Mouse (Mus musculus) kidney, embryonic 15.5 days (tissue): Measurements from ENCODE around the gene Faf1. TPM values are rescaled to one million over a fixed set of nuclear protein-coding genes. Genes with fewer than 3 reads are reported as not detected.

Source experiments
- ATAC-seq: fragments of 200-750 bp; cut with Nextera tagmentation; replicated peaks from 2 replicates; pipeline ENCODE4 v1.8.0; 2017; ENCODE audit warnings: moderate TSS enrichment; ENCODE audit not compliant: low FRiP score
- H3K27ac ChIP-seq: fragments of 300-500 bp; sonication (generic); 2 replicates; pipeline ENCODE4 v1.5.1; 2015; ENCODE audit warnings: mild to moderate bottlenecking, inconsistent platforms
- H3K27me3 ChIP-seq: fragments of 300-500 bp; sonication (generic); 2 replicates; pipeline ENCODE4 v1.6.1; 2015; ENCODE audit warnings: inconsistent platforms
- H3K36me3 ChIP-seq: fragments of 300-500 bp; sonication (generic); 2 replicates; pipeline ENCODE4 v1.6.1; 2015; ENCODE audit warnings: inconsistent platforms
- H3K4me1 ChIP-seq: fragments of 300-500 bp; sonication (generic); 2 replicates; pipeline ENCODE4 v1.6.1; 2015; ENCODE audit warnings: inconsistent platforms
- H3K4me2 ChIP-seq: fragments of 300-500 bp; sonication (generic); 2 replicates; pipeline ENCODE4 v1.6.1; 2015; ENCODE audit warnings: moderate library complexity, mild to moderate bottlenecking, inconsistent platforms
- H3K4me3 ChIP-seq: fragments of 300-500 bp; sonication (generic); replicated peaks from 2 replicates; pipeline ENCODE4 v1.5.1; 2015; ENCODE audit warnings: mild to moderate bottlenecking, inconsistent platforms
- H3K9ac ChIP-seq: fragments of 300-500 bp; sonication (generic); 2 replicates; pipeline ENCODE4 v1.6.1; 2015; ENCODE audit warnings: mild to moderate bottlenecking, inconsistent platforms
- H3K9me3 ChIP-seq: fragments of 300-500 bp; sonication (generic); replicated peaks from 2 replicates; pipeline ENCODE4 v1.6.1; 2016; ENCODE audit warnings: inconsistent platforms
- WGBS: fragments of 180-500 bp; shearing (Covaris S2); methylation state at CpG from one replicate; pipeline ENCODE4 v1.1.7; 2015; ENCODE audit warnings: mixed read lengths; 5-methylcytosine and 5-hydroxymethylcytosine counted together
- polyA plus RNA-seq: library from polyadenylated mRNA; unstranded; fragments of >200 nt; fragmentation: Nextera tagmentation; extraction: Ambion mirVana; gene quantifications from 2 replicates; pipeline ENCODE4 v1.2.1, GENCODE M21; 2015

Faf1 gene
- polyA plus RNA-seq, 1 experiment from 2014 or later, result 22.7 TPM

GRCm38 (mm10) chr4:109656301-109656700 lies 20.1 kb upstream of the Faf1 start:
- peaks cover 79% of the 10 kb centered on the region for H3K27me3 ChIP-seq
- no peak overlapping the region for H3K4me3 ChIP-seq
- no peak overlapping the region for H3K27ac ChIP-seq
- no peak for ATAC-seq
- WGBS, result 7% methylated on average over 4 of the region's 4 CpGs
- no peaks in the 10 kb centered on the region for H3K9me3 ChIP-seq
- H3K36me3 ChIP-seq, result no peaks in the 10 kb centered on the region
- H3K9ac ChIP-seq, result no peak overlapping the region
- no peak overlapping the region for H3K4me2 ChIP-seq
- peaks cover 14% of the 10 kb centered on the region for H3K4me1 ChIP-seq

GRCm38 (mm10) chr4:109657021-109657850 lies 19.2 kb upstream of the Faf1 start:
- Histone ChIP-seq H3K27ac (no peak overlapping the region), H3K9me3 (no peaks in the 10 kb centered on the region), H3K36me3 (no peaks in the 10 kb centered on the region), H3K9ac (no peak overlapping the region), H3K4me3 (peak overlapping the region; percentile 38), H3K4me1 (peaks cover 14% of the 10 kb centered on the region), H3K27me3 (peaks cover 80% of the 10 kb centered on the region), H3K4me2 (peak overlapping the region; percentile 61)
- ATAC-seq, result peak; percentile 88
- WGBS, result under 1% methylated on average over 52 of the region's 53 CpGs

GRCm38 (mm10) chr4:109657851-109658500 lies 18.4 kb upstream of the Faf1 start:
- peaks cover 83% of the 10 kb centered on the region for H3K27me3 ChIP-seq
- WGBS, result 3% methylated on average over 20 of the region's 20 CpGs
- no peak overlapping the region for H3K9ac ChIP-seq
- peak overlapping the region; percentile 61 for H3K4me2 ChIP-seq
- H3K4me3 ChIP-seq, result peak overlapping the region; percentile 38
- H3K36me3 ChIP-seq, result no peaks in the 10 kb centered on the region
- no peak overlapping the region for H3K27ac ChIP-seq
- peaks cover 14% of the 10 kb centered on the region for H3K4me1 ChIP-seq
- 0 out of 2 replicates have a peak, but pooled peaks have one; percentile 22 for ATAC-seq
- H3K9me3 ChIP-seq, result no peaks in the 10 kb centered on the region

GRCm38 (mm10) chr4:109658826-109659225 lies 17.6 kb upstream of the Faf1 start:
- peaks cover 81% of the 10 kb centered on the region for H3K27me3 ChIP-seq
- H3K9me3 ChIP-seq, result no peaks in the 10 kb centered on the region
- no peak overlapping the region for H3K4me3 ChIP-seq
- H3K4me1 ChIP-seq, result peaks cover 14% of the 10 kb centered on the region
- H3K36me3 ChIP-seq, result no peaks in the 10 kb centered on the region
- ATAC-seq, result no peak
- H3K27ac ChIP-seq, result no peak overlapping the region
- no peak overlapping the region for H3K4me2 ChIP-seq
- 3% methylated on average over 8 of the region's 8 CpGs for WGBS
- no peak overlapping the region for H3K9ac ChIP-seq

GRCm38 (mm10) chr4:109659571-109659970 lies 16.8 kb upstream of the Faf1 start:
- Histone ChIP-seq H3K9me3 (no peaks in the 10 kb centered on the region), H3K4me1 (peaks cover 14% of the 10 kb centered on the region), H3K27ac (no peak overlapping the region), H3K27me3 (peaks cover 83% of the 10 kb centered on the region), H3K36me3 (no peaks in the 10 kb centered on the region), H3K4me2 (no peak overlapping the region), H3K4me3 (no peak overlapping the region), H3K9ac (no peak overlapping the region)
- no peak for ATAC-seq
- 19% methylated on average over 2 of the region's 2 CpGs for WGBS

GRCm38 (mm10) chr4:109660568-109660967 lies 15.8 kb upstream of the Faf1 start:
- Histone ChIP-seq H3K27ac (no peak overlapping the region), H3K36me3 (no peaks in the 10 kb centered on the region), H3K27me3 (peaks cover 81% of the 10 kb centered on the region), H3K4me1 (peaks cover 23% of the 10 kb centered on the region), H3K9ac (no peak overlapping the region), H3K4me3 (no peak overlapping the region), H3K9me3 (no peaks in the 10 kb centered on the region), H3K4me2 (no peak overlapping the region)
- ATAC-seq, result no peak
- 25% methylated on average over 3 of the region's 3 CpGs for WGBS

GRCm38 (mm10) chr4:109661183-109661582 lies 15.2 kb upstream of the Faf1 start:
- Histone ChIP-seq H3K36me3 (no peaks in the 10 kb centered on the region), H3K4me2 (no peak overlapping the region), H3K9ac (no peak overlapping the region), H3K27ac (no peak overlapping the region), H3K4me1 (peaks cover 29% of the 10 kb centered on the region), H3K4me3 (no peak overlapping the region), H3K9me3 (no peaks in the 10 kb centered on the region), H3K27me3 (peaks cover 75% of the 10 kb centered on the region)
- ATAC-seq, result no peak
- WGBS, result 12% methylated on average over 5 of the region's 5 CpGs

- Histone ChIP-seq H3K27me3 (peaks cover 64% of the 10 kb centered on the region), H3K27ac (no peak overlapping the region), H3K4me2 (no peak overlapping the region), H3K9me3 (no peaks in the 10 kb centered on the region), H3K4me3 (no peak overlapping the region), H3K9ac (no peak overlapping the region), H3K4me1 (peaks cover 27% of the 10 kb centered on the region), H3K36me3 (no peaks in the 10 kb centered on the region)
- 6% methylated on average over 5 of the region's 5 CpGs for WGBS
- ATAC-seq, result no peak
Measured at GRCm38 (mm10) chr4:109662271-109662670, 14.1 kb upstream of the Faf1 start.

GRCm38 (mm10) chr4:109664091-109664490 lies 12.3 kb upstream of the Faf1 start:
- WGBS, result 13% methylated on average over 5 of the region's 5 CpGs
- H3K4me3 ChIP-seq, result no peak overlapping the region; the same call in 1 of the 2 replicates
- peaks cover 45% of the 10 kb centered on the region for H3K27me3 ChIP-seq
- H3K4me1 ChIP-seq, result peaks cover 23% of the 10 kb centered on the region
- no peak overlapping the region for H3K9ac ChIP-seq
- no peak overlapping the region for H3K27ac ChIP-seq
- no peaks in the 10 kb centered on the region for H3K9me3 ChIP-seq
- H3K4me2 ChIP-seq, result no peak overlapping the region
- no peak for ATAC-seq
- H3K36me3 ChIP-seq, result no peaks in the 10 kb centered on the region

GRCm38 (mm10) chr4:109665101-109665981 lies 11.0 kb upstream of the Faf1 start:
- Histone ChIP-seq H3K4me2 (peak overlapping the region; percentile 97), H3K9ac (peak overlapping the region; percentile 91), H3K27ac (no peak overlapping the region), H3K4me1 (peaks cover 23% of the 10 kb centered on the region), H3K4me3 (peak overlapping the region; percentile 74), H3K9me3 (no peaks in the 10 kb centered on the region), H3K36me3 (no peaks in the 10 kb centered on the region), H3K27me3 (peaks cover 36% of the 10 kb centered on the region)
- peak; percentile 54 for ATAC-seq
- under 1% methylated on average over 49 of the region's 49 CpGs for WGBS

GRCm38 (mm10) chr4:109665982-109666460 lies 10.4 kb upstream of the Faf1 start:
- peak overlapping the region; percentile 97 for H3K4me2 ChIP-seq
- H3K36me3 ChIP-seq, result no peaks in the 10 kb centered on the region
- peaks cover 31% of the 10 kb centered on the region for H3K27me3 ChIP-seq
- ATAC-seq, result peak; percentile 71
- no peaks in the 10 kb centered on the region for H3K9me3 ChIP-seq
- peak overlapping the region; percentile 91 for H3K9ac ChIP-seq
- H3K4me1 ChIP-seq, result peaks cover 23% of the 10 kb centered on the region
- peak overlapping the region; percentile 94; the same call in 1 of the 2 replicates for H3K27ac ChIP-seq
- WGBS, result under 1% methylated on average over 49 of the region's 49 CpGs
- peak overlapping the region; percentile 74 for H3K4me3 ChIP-seq
